Mouse (Mus musculus) effector memory CD4-positive, alpha-beta T cell, adult 5 months (primary cell): Measurements from ENCODE around the gene Olfr961. TPM values are rescaled to one million over a fixed set of nuclear protein-coding genes. Genes with fewer than 3 reads are reported as not detected.

Experiments
- polyA plus RNA-seq: library from polyadenylated mRNA; unstranded; fragments of 100-300 nt; shearing (Covaris generic); gene quantifications from one replicate; pipeline ENCODE4 v1.2.1, GENCODE M21; 2017

Olfr961 gene
- polyA plus RNA-seq: not detected

GRCm38 (mm10) chr9:39644785-39645184 is at the start of gene Olfr961:
Gene Olfr961, plus strand, starts transcription at chr9:39645085.

GRCm38 (mm10) chr9:39603999-39604453 is 40.9 kb upstream of the Olfr961 start, which contains the start of gene AW551984:
Gene AW551984, minus strand, starts transcription at chr9:39604403.

GRCm38 (mm10) chr9:39610355-39610754 is 34.5 kb upstream of the Olfr961 start, which contains the start of gene Olfr148:
Gene Olfr148, plus strand, starts transcription at chr9:39610655.

GRCm38 (mm10) chr9:39621073-39621472 is 23.8 kb upstream of the Olfr961 start, which contains the start of gene Olfr960:
Gene Olfr960, plus strand, starts transcription at chr9:39621373.

GRCm38 (mm10) chr9:39666905-39667304 is 22.0 kb downstream of the Olfr961 start, which contains the start of gene Olfr963:
Gene Olfr963, plus strand, starts transcription at chr9:39667205.

Other genes starting within 250 kb of the Olfr961 start
- not detected for gene Olfr952, start 217.9 kb upstream of the Olfr961 start, polyA plus RNA-seq
- not detected for gene Olfr954, start 188.4 kb upstream of the Olfr961 start, polyA plus RNA-seq
- not detected for gene Olfr955, start 173.1 kb upstream of the Olfr961 start, polyA plus RNA-seq
- gene Olfr44, start 151.1 kb upstream of the Olfr961 start, polyA plus RNA-seq: not detected
- not detected for gene Olfr957, start 129.3 kb upstream of the Olfr961 start, polyA plus RNA-seq
- 0.40 TPM for gene Olfr958, start 91.0 kb upstream of the Olfr961 start, polyA plus RNA-seq
- gene Olfr959, start 69.5 kb upstream of the Olfr961 start, polyA plus RNA-seq: not detected
- not detected for gene AW551984, start 40.7 kb upstream of the Olfr961 start, polyA plus RNA-seq
- gene Olfr148, start 34.4 kb upstream of the Olfr961 start, polyA plus RNA-seq: not detected
- gene Olfr960, start 23.7 kb upstream of the Olfr961 start, polyA plus RNA-seq: not detected
- not detected for gene Olfr963, start 22.1 kb downstream of the Olfr961 start, polyA plus RNA-seq
- gene Olfr149, start 62.0 kb downstream of the Olfr961 start, polyA plus RNA-seq: not detected
- not detected for gene Olfr965, start 66.3 kb downstream of the Olfr961 start, polyA plus RNA-seq
- not detected for gene Olfr150, start 85.9 kb downstream of the Olfr961 start, polyA plus RNA-seq
- gene Olfr967, start 101.2 kb downstream of the Olfr961 start, polyA plus RNA-seq: not detected
- gene Olfr968, start 138.2 kb downstream of the Olfr961 start, polyA plus RNA-seq: not detected
- not detected for gene Olfr969, start 145.9 kb downstream of the Olfr961 start, polyA plus RNA-seq
- not detected for gene Olfr970, start 163.8 kb downstream of the Olfr961 start, polyA plus RNA-seq
- gene Olfr971, start 191.8 kb downstream of the Olfr961 start, polyA plus RNA-seq: not detected
- gene Olfr972, start 221.3 kb downstream of the Olfr961 start, polyA plus RNA-seq: not detected